ENCODE assay signal across 20 mouse cellular contexts in genomic region chr7:122415387-122415786, GRCm38 (mm10).
DNase-seq lines count a peak whose midpoint lies in the region; ATAC-seq and TF ChIP-seq lines count a peak whose summit lies in the region.
"Had no signal": no experiment of that assay in that cellular context is flagged by ENCODE, and none has a peak within 500 bp of the region (broad histone marks: within the 10 kb centered on the region; RNA-seq: fewer than 3 reads in every experiment).

No protein-coding gene starts in this region.

- no peaks in the 10 kb centered on the region for H3K36me3 ChIP-seq in liver, embryonic 16.5 days (ENCODE audit: control insufficient read depth, insufficient read depth)
- no peaks in the 10 kb centered on the region for H3K36me3 ChIP-seq in liver, embryonic 11.5 days (ENCODE audit: control insufficient read depth, insufficient read depth, low read length)
- H3K36me3 ChIP-seq: heart, embryonic 10.5 days; kidney, embryonic 15.5 days; limb, embryonic 13.5 days had no signal

- H3K4me2 ChIP-seq in liver, embryonic 16.5 days (ENCODE audit: low read depth, low read length), result no peak overlapping the region
- H3K4me2 ChIP-seq in liver, embryonic 11.5 days, result no peak overlapping the region
- H3K4me2 ChIP-seq: hindbrain, embryonic 14.5 days; kidney, embryonic 15.5 days; limb, embryonic 13.5 days had no signal

- no peaks in the 10 kb centered on the region for H3K27me3 ChIP-seq in liver, embryonic 16.5 days (ENCODE audit: control insufficient read depth, insufficient read depth, low read depth, low read length)
- H3K27me3 ChIP-seq in liver, embryonic 11.5 days (replicated peaks; ENCODE audit: control insufficient read depth, insufficient read depth, low read length), result no peaks in the 10 kb centered on the region
- H3K27me3 ChIP-seq: kidney, embryonic 15.5 days; limb, embryonic 13.5 days had no signal

- no peak overlapping the region for H3K4me3 ChIP-seq in liver, embryonic 16.5 days (ENCODE audit: low read depth, low read length)
- no peak overlapping the region for H3K4me3 ChIP-seq in liver, embryonic 11.5 days (ENCODE audit: low read depth, low read length)
- H3K4me3 ChIP-seq in cortical plate, adult 2 months (ENCODE audit: insufficient read depth, low read length), result no peak overlapping the region
- H3K4me3 ChIP-seq: heart, embryonic 10.5 days; kidney, embryonic 15.5 days; limb, embryonic 13.5 days had no signal

- H3K9ac ChIP-seq in liver, embryonic 16.5 days (ENCODE audit: low read depth, low read length), result no peak overlapping the region
- H3K9ac ChIP-seq in liver, embryonic 11.5 days (ENCODE audit: low read depth, low read length), result no peak overlapping the region
- H3K9ac ChIP-seq: hindbrain, embryonic 14.5 days; kidney, embryonic 15.5 days; limb, embryonic 13.5 days; liver, embryonic 14.5 days had no signal

- DNase-seq in liver, embryonic 11.5 days (ENCODE audit: low spot score), result no peak
- no peak for DNase-seq in ovary, adult 18-20 months (ENCODE audit: low spot score)
- DNase-seq in layer of hippocampus, postnatal 10 days (ENCODE audit: low spot score in 2 of 2), result no peak
- DNase-seq: adrenal gland, postnatal 25 days; cerebellum, adult 8-10 months; gastrocnemius, postnatal 36 days; right cerebral cortex, postnatal 25 days; thymus, adult 2 months had no signal

- no peak overlapping the region for H3K27ac ChIP-seq in liver, embryonic 16.5 days (ENCODE audit: low read length)
- no peak overlapping the region for H3K27ac ChIP-seq in liver, embryonic 11.5 days (ENCODE audit: low read depth, low read length)
- peak overlapping the region; percentile 19; the same call in 1 of the 2 replicates for H3K27ac ChIP-seq in cortical plate, adult 2 months (ENCODE audit: insufficient read depth, low read length)
- H3K27ac ChIP-seq: heart, embryonic 10.5 days; hindbrain, embryonic 14.5 days; kidney, embryonic 15.5 days; limb, embryonic 13.5 days; liver, embryonic 14.5 days had no signal

- H3K9me3 ChIP-seq in liver, embryonic 16.5 days (replicated peaks; ENCODE audit: control insufficient read depth, low read length), result no peaks in the 10 kb centered on the region
- no peaks in the 10 kb centered on the region for H3K9me3 ChIP-seq in liver, embryonic 11.5 days (ENCODE audit: control insufficient read depth, low read length)
- H3K9me3 ChIP-seq: heart, embryonic 10.5 days; kidney, embryonic 15.5 days; limb, embryonic 13.5 days had no signal

- ATAC-seq in liver, embryonic 16.5 days (ENCODE audit: low read depth), result 0 out of 2 replicates have a peak, but pooled peaks have one; percentile 16
- ATAC-seq in liver, embryonic 11.5 days (replicated peaks; ENCODE audit: low FRiP score), result no peak
- peak; percentile 63 for ATAC-seq in megakaryocyte progenitor cell, adult 5-6 weeks (replicated peaks; ENCODE audit: poor library complexity)
- no peak for ATAC-seq in activated CD4-positive, CD25-positive, alpha-beta regulatory T cell, adult 4 months
- ATAC-seq: forebrain, embryonic 14.5 days; intestine, postnatal 0 days; midbrain, embryonic 16.5 days had no signal

- no peak for TF ChIP-seq POLR2A in cortical plate, adult 2 months (IDR thresholded peaks at IDR 0.05; ENCODE audit: extremely low read depth, insufficient read depth, low read length)

- no peak for TF ChIP-seq CTCF in cortical plate, adult 2 months (IDR thresholded peaks at IDR 0.05; ENCODE audit: extremely low read depth, insufficient read depth, low read length)

- no peaks in the 10 kb centered on the region for H3K4me1 ChIP-seq in liver, embryonic 16.5 days (ENCODE audit: control insufficient read depth, low read depth, low read length)
- H3K4me1 ChIP-seq in liver, embryonic 11.5 days (replicated peaks; ENCODE audit: control insufficient read depth, insufficient read depth, low read length), result no peaks in the 10 kb centered on the region
- peaks cover 12% of the 10 kb centered on the region for H3K4me1 ChIP-seq in cortical plate, adult 2 months (ENCODE audit: control insufficient read depth, insufficient read depth, low read length)
- H3K4me1 ChIP-seq: kidney, embryonic 15.5 days; limb, embryonic 13.5 days had no signal

- WGBS in liver, embryonic 16.5 days (ENCODE audit: insufficient replicate concordance), result 46% methylated on average over 9 of the region's 9 CpGs
- WGBS in liver, embryonic 11.5 days, result 75% methylated on average over 9 of the region's 9 CpGs

Comparison
In these comparisons a context has a peak if more than half of its experiments do, and no peak if none do; other contexts are left out.
1. ATAC-seq: peak in liver, embryonic 16.5 days (single experiment) and megakaryocyte progenitor cell, adult 5-6 weeks (single experiment); none in liver, embryonic 11.5 days (single experiment) and activated CD4-positive, CD25-positive, alpha-beta regulatory T cell, adult 4 months (single experiment).